Comparison of ENCODE assay signal across 23 mouse cellular contexts in genomic region chr7:3267888-3268287, GRCm38 (mm10). TPM values are rescaled to one million over a fixed set of nuclear protein-coding genes. Genes with fewer than 3 reads are reported as not detected.
DNase-seq lines count a peak whose midpoint lies in the region; ATAC-seq and TF ChIP-seq lines count a peak whose summit lies in the region.
"Had no signal": no experiment of that assay in that cellular context is flagged by ENCODE, and none has a peak within 500 bp of the region (broad histone marks: within the 10 kb centered on the region; RNA-seq: fewer than 3 reads in every experiment).

No protein-coding gene starts in this region.

- no peak overlapping the region for H3K27ac ChIP-seq in kidney, postnatal 0 days
- H3K27ac ChIP-seq in intestine, embryonic 16.5 days (ENCODE audit: low read length): no peak overlapping the region
- H3K27ac ChIP-seq: embryonic facial prominence, embryonic 12.5 days; forebrain, embryonic 15.5 days; heart, adult 2 months; heart, embryonic 15.5 days; hindbrain, embryonic 10.5 days; hindbrain, embryonic 14.5 days had no signal

- H3K9me3 ChIP-seq in kidney, postnatal 0 days (replicated peaks; ENCODE audit: low read length): no peaks in the 10 kb centered on the region
- no peaks in the 10 kb centered on the region for H3K9me3 ChIP-seq in intestine, embryonic 16.5 days (ENCODE audit: control insufficient read depth, low read length)
- H3K9me3 ChIP-seq: embryonic facial prominence, embryonic 12.5 days; forebrain, embryonic 15.5 days; heart, embryonic 15.5 days; hindbrain, embryonic 10.5 days had no signal

- no peaks in the 10 kb centered on the region for H3K36me3 ChIP-seq in kidney, postnatal 0 days (ENCODE audit: insufficient read depth, low read length)
- H3K36me3 ChIP-seq in intestine, embryonic 16.5 days (ENCODE audit: control insufficient read depth, insufficient read depth, low read length): no peaks in the 10 kb centered on the region
- H3K36me3 ChIP-seq: embryonic facial prominence, embryonic 12.5 days; forebrain, embryonic 15.5 days; heart, embryonic 15.5 days; hindbrain, embryonic 10.5 days had no signal

- no peak overlapping the region for H3K9ac ChIP-seq in kidney, postnatal 0 days (ENCODE audit: low read depth, low read length)
- no peak overlapping the region for H3K9ac ChIP-seq in intestine, embryonic 16.5 days (ENCODE audit: low read depth, low read length)
- H3K9ac ChIP-seq: embryonic facial prominence, embryonic 12.5 days; forebrain, embryonic 15.5 days; heart, embryonic 15.5 days; hindbrain, embryonic 14.5 days had no signal

- H3K4me3 ChIP-seq in kidney, postnatal 0 days (replicated peaks; ENCODE audit: low read depth, low read length): no peak overlapping the region
- H3K4me3 ChIP-seq in intestine, embryonic 16.5 days (ENCODE audit: low read length): no peak overlapping the region
- H3K4me3 ChIP-seq: embryonic facial prominence, embryonic 12.5 days; forebrain, embryonic 15.5 days; heart, adult 2 months; heart, embryonic 15.5 days; hindbrain, embryonic 10.5 days had no signal

- no peak for TF ChIP-seq CTCF in kidney, postnatal 0 days (IDR thresholded peaks at IDR 0.05; ENCODE audit: low read depth)

- intact Hi-C loops in left cerebral cortex, postnatal 14 days (cut with DNase I): no loop called here

- H3K27me3 ChIP-seq in kidney, postnatal 0 days (ENCODE audit: insufficient read depth, low read length): no peaks in the 10 kb centered on the region
- H3K27me3 ChIP-seq in intestine, embryonic 16.5 days (replicated peaks; ENCODE audit: control insufficient read depth, insufficient read depth, low read length): peaks cover 2% of the 10 kb centered on the region; the same call in 1 of the 2 replicates
- H3K27me3 ChIP-seq: forebrain, embryonic 15.5 days; Patski had no signal

- H3K4me2 ChIP-seq in kidney, postnatal 0 days (ENCODE audit: low read length): no peak overlapping the region
- H3K4me2 ChIP-seq in intestine, embryonic 16.5 days (ENCODE audit: low read depth, low read length): no peak overlapping the region
- H3K4me2 ChIP-seq: embryonic facial prominence, embryonic 12.5 days; forebrain, embryonic 15.5 days; heart, embryonic 11.5 days; heart, embryonic 15.5 days; hindbrain, embryonic 14.5 days had no signal

- 46% methylated on average over 8 of the region's 8 CpGs for WGBS in kidney, postnatal 0 days
- 54% methylated on average over 8 of the region's 8 CpGs for WGBS in intestine, embryonic 16.5 days

- no peak for ATAC-seq in kidney, postnatal 0 days (replicated peaks; ENCODE audit: low FRiP score, low read depth)
- ATAC-seq in intestine, embryonic 16.5 days: peak; percentile 62
- ATAC-seq: forebrain, embryonic 15.5 days; Patski had no signal

- H3K4me1 ChIP-seq in kidney, postnatal 0 days (replicated peaks; ENCODE audit: insufficient read depth, low read length): no peaks in the 10 kb centered on the region
- H3K4me1 ChIP-seq in intestine, embryonic 16.5 days (ENCODE audit: control insufficient read depth, insufficient read depth, low read length): 0 out of 2 replicates have a peak, but pooled peaks cover 3% of the 10 kb centered on the region
- H3K4me1 ChIP-seq: embryonic facial prominence, embryonic 12.5 days; forebrain, embryonic 15.5 days had no signal

- DNase-seq in kidney, postnatal 0 days (ENCODE audit: low spot score): peak; percentile 20
- no peak for DNase-seq in kidney, adult 8-10 months
- DNase-seq in R1 (ENCODE audit: low read depth, low spot score): peak; percentile 66
- no peak for DNase-seq in layer of hippocampus, postnatal 36 days
- DNase-seq in left cerebral cortex, postnatal 14 days (ENCODE audit: low spot score in 2 of 2): no peak
- no peak for DNase-seq in spleen, postnatal 14 days (ENCODE audit: low spot score in 2 of 2)
- DNase-seq: adrenal gland, adult 8-10 months; adrenal gland, postnatal 36 days; cerebellum, adult 11 months; cerebellum, adult 9-10 months; cerebellum, postnatal 25 days; gastrocnemius, postnatal 14 days; heart, adult 2 months; heart, postnatal 14 days had no signal

RNA-seq across cellular contexts. Expression of gene Nlrp12, which starts 18.3 kb away (rescaled TPM):
- 0.05 TPM in 1 of 2 replicates, not detected in the other for polyA plus RNA-seq in kidney, postnatal 0 days (2015; fragmentation: Nextera tagmentation; extraction: Ambion mirVana)
- 0.01 TPM in 1 of 2 replicates, not detected in the other for polyA plus RNA-seq in intestine, embryonic 16.5 days (2015; fragmentation: Nextera tagmentation; extraction: Ambion mirVana)
- under 1 TPM in 1 of 2 experiments, not detected in 1; 0.05 TPM for total RNA-seq in layer of hippocampus, postnatal 36 days (2021)
- total RNA-seq in left cerebral cortex, postnatal 14 days (2021): under 1 TPM; 0.08 to 0.13 TPM
- total RNA-seq: gastrocnemius, postnatal 14 days; heart, postnatal 14 days had no signal
- polyA plus RNA-seq: forebrain, embryonic 11.5 days; forebrain, embryonic 15.5 days; heart, embryonic 11.5 days; heart, embryonic 15.5 days; hindbrain, embryonic 10.5 days; Patski had no signal

RNA-seq across cellular contexts. Expression of gene Myadm, which starts 21.0 kb away (rescaled TPM):
- 73.0 and 79.8 TPM in 2 replicates for polyA plus RNA-seq in kidney, postnatal 0 days (2015; fragmentation: Nextera tagmentation; extraction: Ambion mirVana)
- 141 and 148 TPM in 2 replicates for polyA plus RNA-seq in intestine, embryonic 16.5 days (2015; fragmentation: Nextera tagmentation; extraction: Ambion mirVana)
- total RNA-seq in layer of hippocampus, postnatal 36 days (2021): 10 to 100 TPM; 63.5 to 67.3 TPM
- total RNA-seq in left cerebral cortex, postnatal 14 days (2021): 100 to 1,000 TPM in 1 of 2 experiments, 10 to 100 TPM in 1; 97.5 to 101 TPM

RNA-seq across cellular contexts. Expression of gene Prkcg, which starts 21.1 kb away (rescaled TPM):
- 0.05 TPM in 2 replicates for polyA plus RNA-seq in kidney, postnatal 0 days (2015; fragmentation: Nextera tagmentation; extraction: Ambion mirVana)
- 0.16 and 0.28 TPM in 2 replicates for polyA plus RNA-seq in intestine, embryonic 16.5 days (2015; fragmentation: Nextera tagmentation; extraction: Ambion mirVana)
- total RNA-seq in layer of hippocampus, postnatal 36 days (2021): 100 to 1,000 TPM; 495 to 539 TPM
- total RNA-seq in left cerebral cortex, postnatal 14 days (2021): 100 to 1,000 TPM; 352 to 363 TPM

Comparison
In these comparisons a context has a peak if more than half of its experiments do, and no peak if none do; other contexts are left out.
1. DNase-seq: peak in kidney, postnatal 0 days (single experiment) and R1 (single experiment); none in kidney, adult 8-10 months (0 of 2), layer of hippocampus, postnatal 36 days (0 of 2), left cerebral cortex, postnatal 14 days (0 of 2) and spleen, postnatal 14 days (0 of 2).